13 mouse cellular contexts compared by ENCODE assay signal in the genomic region with DNA sequence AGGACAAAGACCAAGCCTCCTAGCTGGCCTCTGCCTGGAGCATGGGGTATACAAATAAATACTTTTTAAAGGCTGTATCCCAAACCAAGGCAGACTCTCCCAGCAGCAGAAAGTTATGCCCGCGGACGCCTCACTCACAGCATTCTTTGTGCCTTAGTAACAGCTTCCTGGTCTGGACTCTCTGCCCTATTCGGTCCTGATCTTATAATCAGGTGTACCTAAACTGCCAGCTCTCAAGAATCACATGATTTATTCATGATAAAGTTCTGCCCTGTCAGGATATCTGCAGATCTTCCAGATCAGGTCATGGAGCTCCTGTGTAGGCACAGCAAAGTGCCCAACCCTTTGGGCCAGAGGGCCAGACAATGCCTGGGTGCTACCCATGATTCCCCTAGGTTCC. TPM values are rescaled to one million over a fixed set of nuclear protein-coding genes. Genes with fewer than 3 reads are reported as not detected.
A peak's percentile ranks its signal among the peaks of the same experiment; 100 is the strongest.
DNase-seq lines count a peak whose midpoint lies in the region; ATAC-seq and TF ChIP-seq lines count a peak whose summit lies in the region.
"Had no signal": no experiment of that assay in that cellular context is flagged by ENCODE, and none has a peak within 500 bp of the region (broad histone marks: within the 10 kb centered on the region; RNA-seq: fewer than 3 reads in every experiment).

No protein-coding gene starts in this region.

- peak overlapping the region; percentile 46 for H3K4me2 ChIP-seq in lung, embryonic 16.5 days (ENCODE audit: low read depth, low read length)
- H3K4me2 ChIP-seq in embryonic facial prominence, embryonic 15.5 days (replicated peaks), result no peak overlapping the region
- peak overlapping the region; percentile 84 for H3K4me2 ChIP-seq in stomach, embryonic 16.5 days (ENCODE audit: low read depth, low read length)
- H3K4me2 ChIP-seq in hindbrain, embryonic 13.5 days, result no peak overlapping the region
- no peak overlapping the region for H3K4me2 ChIP-seq in heart, embryonic 12.5 days

- no peak for DNase-seq in lung, adult 2 months
- DNase-seq in kidney, postnatal 14 days, result peak; percentile 22
- DNase-seq: adrenal gland, postnatal 36 days; heart, postnatal 14 days; layer of hippocampus, adult 9-11 months; right cerebral cortex, adult 18-20 months; thymus, postnatal 14 days had no signal

- peak overlapping the region; percentile 96 for H3K27ac ChIP-seq in lung, embryonic 16.5 days (ENCODE audit: low read length)
- peak overlapping the region; percentile 39; the same call in 1 of the 2 replicates for H3K27ac ChIP-seq in embryonic facial prominence, embryonic 15.5 days (replicated peaks)
- peak overlapping the region; percentile 97 for H3K27ac ChIP-seq in stomach, embryonic 16.5 days (ENCODE audit: low read length)
- H3K27ac ChIP-seq in hindbrain, embryonic 13.5 days, result no peak overlapping the region
- no peak overlapping the region for H3K27ac ChIP-seq in heart, embryonic 12.5 days (ENCODE audit: poor library complexity, severe bottlenecking)
- H3K27ac ChIP-seq: hindbrain, postnatal 0 days had no signal

- 0 out of 2 replicates have a peak, but pooled peaks cover 5% of the 10 kb centered on the region for H3K4me1 ChIP-seq in lung, embryonic 16.5 days (replicated peaks; ENCODE audit: control insufficient read depth, insufficient read depth, low read length)
- H3K4me1 ChIP-seq in lung, adult 2 months (ENCODE audit: control insufficient read depth, insufficient read depth, low read length), result 0 out of 2 replicates have a peak, but pooled peaks cover 2% of the 10 kb centered on the region
- peaks cover 14% of the 10 kb centered on the region for H3K4me1 ChIP-seq in embryonic facial prominence, embryonic 15.5 days
- H3K4me1 ChIP-seq in stomach, embryonic 16.5 days (ENCODE audit: control insufficient read depth, insufficient read depth, low read length), result peaks cover 2% of the 10 kb centered on the region; the same call in 1 of the 2 replicates
- H3K4me1 ChIP-seq in hindbrain, embryonic 13.5 days (replicated peaks), result peaks cover 17% of the 10 kb centered on the region
- peaks cover 16% of the 10 kb centered on the region for H3K4me1 ChIP-seq in heart, embryonic 12.5 days (replicated peaks)

- H3K9ac ChIP-seq in lung, embryonic 16.5 days (ENCODE audit: low read length), result peak overlapping the region; percentile 42
- H3K9ac ChIP-seq in embryonic facial prominence, embryonic 15.5 days, result no peak overlapping the region
- peak overlapping the region; percentile 50 for H3K9ac ChIP-seq in stomach, embryonic 16.5 days (ENCODE audit: low read length)
- no peak overlapping the region for H3K9ac ChIP-seq in hindbrain, embryonic 13.5 days
- H3K9ac ChIP-seq in heart, embryonic 12.5 days, result no peak overlapping the region

- WGBS in lung, embryonic 16.5 days, result 41% methylated on average over 4 of the region's 4 CpGs
- 52% methylated on average over 4 of the region's 4 CpGs for WGBS in lung, adult 2 months
- WGBS in embryonic facial prominence, embryonic 15.5 days, result 61% methylated on average over 4 of the region's 4 CpGs
- WGBS in stomach, embryonic 16.5 days, result 40% methylated on average over 4 of the region's 4 CpGs
- WGBS in hindbrain, embryonic 13.5 days, result 75% methylated on average over 4 of the region's 4 CpGs
- 56% methylated on average over 4 of the region's 4 CpGs for WGBS in heart, embryonic 12.5 days

- ATAC-seq in lung, embryonic 16.5 days (ENCODE audit: low read depth), result no peak
- ATAC-seq in embryonic facial prominence, embryonic 15.5 days (ENCODE audit: insufficient number of reproducible peaks, low FRiP score, low TSS enrichment, low read depth), result no peak
- ATAC-seq in stomach, embryonic 16.5 days (ENCODE audit: insufficient read depth, low FRiP score), result no peak
- ATAC-seq in hindbrain, embryonic 13.5 days (ENCODE audit: low FRiP score), result no peak
- ATAC-seq in heart, embryonic 12.5 days (ENCODE audit: insufficient number of reproducible peaks, low FRiP score), result no peak
- ATAC-seq: hindbrain, postnatal 0 days had no signal

- TF ChIP-seq CTCF in lung, adult 2 months (IDR thresholded peaks at IDR 0.05; ENCODE audit: insufficient read depth, low read length), result no peak

- H3K4me3 ChIP-seq in lung, embryonic 16.5 days (ENCODE audit: low read length), result peak overlapping the region; percentile 8; the same call in 1 of the 2 replicates
- H3K4me3 ChIP-seq in lung, adult 2 months (replicated peaks; ENCODE audit: extremely low read depth, low read depth, low read length), result no peak overlapping the region
- no peak overlapping the region for H3K4me3 ChIP-seq in embryonic facial prominence, embryonic 15.5 days (replicated peaks)
- H3K4me3 ChIP-seq in stomach, embryonic 16.5 days (replicated peaks; ENCODE audit: low read length), result peak overlapping the region; percentile 25
- no peak overlapping the region for H3K4me3 ChIP-seq in hindbrain, embryonic 13.5 days
- no peak overlapping the region for H3K4me3 ChIP-seq in heart, embryonic 12.5 days

- peaks cover 8% of the 10 kb centered on the region for H3K27me3 ChIP-seq in lung, embryonic 16.5 days (ENCODE audit: control insufficient read depth, insufficient read depth, low read depth, low read length)
- H3K27me3 ChIP-seq in embryonic facial prominence, embryonic 15.5 days, result 0 out of 2 replicates have a peak, but pooled peaks cover 3% of the 10 kb centered on the region
- no peaks in the 10 kb centered on the region for H3K27me3 ChIP-seq in stomach, embryonic 16.5 days (ENCODE audit: control insufficient read depth, insufficient read depth, low read length)
- 0 out of 2 replicates have a peak, but pooled peaks cover 6% of the 10 kb centered on the region for H3K27me3 ChIP-seq in hindbrain, embryonic 13.5 days
- H3K27me3 ChIP-seq in heart, embryonic 12.5 days (replicated peaks), result peaks cover 71% of the 10 kb centered on the region

- H3K9me3 ChIP-seq in lung, embryonic 16.5 days (ENCODE audit: control insufficient read depth, low read length), result no peaks in the 10 kb centered on the region
- no peaks in the 10 kb centered on the region for H3K9me3 ChIP-seq in embryonic facial prominence, embryonic 15.5 days (replicated peaks)
- H3K9me3 ChIP-seq in stomach, embryonic 16.5 days (replicated peaks; ENCODE audit: control insufficient read depth, low read length), result no peaks in the 10 kb centered on the region
- H3K9me3 ChIP-seq in hindbrain, embryonic 13.5 days, result no peaks in the 10 kb centered on the region
- no peaks in the 10 kb centered on the region for H3K9me3 ChIP-seq in heart, embryonic 12.5 days (replicated peaks)

- no peaks in the 10 kb centered on the region for H3K36me3 ChIP-seq in lung, embryonic 16.5 days (ENCODE audit: control insufficient read depth, insufficient read depth, low read length)
- H3K36me3 ChIP-seq in embryonic facial prominence, embryonic 15.5 days, result no peaks in the 10 kb centered on the region
- H3K36me3 ChIP-seq in stomach, embryonic 16.5 days (ENCODE audit: control insufficient read depth, insufficient read depth, low read length), result no peaks in the 10 kb centered on the region
- peaks cover 5% of the 10 kb centered on the region; the same call in 1 of the 2 replicates for H3K36me3 ChIP-seq in hindbrain, embryonic 13.5 days
- no peaks in the 10 kb centered on the region for H3K36me3 ChIP-seq in heart, embryonic 12.5 days

- no peak for TF ChIP-seq POLR2A in lung, adult 2 months (IDR thresholded peaks at IDR 0.05; ENCODE audit: borderline replicate concordance, extremely low read depth, low read depth, low read length)

RNA-seq across cellular contexts. Expression of gene Cgn, which starts 3.4 kb away (rescaled TPM):
- 33.6 and 37.7 TPM in 2 replicates for polyA plus RNA-seq in lung, embryonic 16.5 days (2015; fragmentation: Nextera tagmentation; extraction: Ambion mirVana)
- polyA plus RNA-seq in lung, adult 2 months (2012; rRNA removed), result 18.8 and 27.8 TPM in 2 replicates
- 10.1 and 12.6 TPM in 2 replicates for polyA plus RNA-seq in embryonic facial prominence, embryonic 15.5 days (2015; fragmentation: Nextera tagmentation; extraction: Ambion mirVana)
- 47.9 and 54.0 TPM in 2 replicates for polyA plus RNA-seq in stomach, embryonic 16.5 days (2015; fragmentation: Nextera tagmentation; extraction: Ambion mirVana)
- 7.4 and 7.6 TPM in 2 replicates for polyA plus RNA-seq in hindbrain, embryonic 13.5 days (2015; fragmentation: Nextera tagmentation; extraction: Ambion mirVana)
- 2.1 and 2.4 TPM in 2 replicates for polyA plus RNA-seq in heart, embryonic 12.5 days (2016; fragmentation: Nextera tagmentation; extraction: Ambion mirVana)

RNA-seq across cellular contexts. Expression of gene Pogz, which starts 54.4 kb away (rescaled TPM):
- polyA plus RNA-seq in lung, embryonic 16.5 days (2015; fragmentation: Nextera tagmentation; extraction: Ambion mirVana), result 14.6 and 16.9 TPM in 2 replicates
- 26.1 and 28.1 TPM in 2 replicates for polyA plus RNA-seq in lung, adult 2 months (2012; rRNA removed)
- 15.3 and 16.4 TPM in 2 replicates for polyA plus RNA-seq in embryonic facial prominence, embryonic 15.5 days (2015; fragmentation: Nextera tagmentation; extraction: Ambion mirVana)
- 12.4 and 13.6 TPM in 2 replicates for polyA plus RNA-seq in stomach, embryonic 16.5 days (2015; fragmentation: Nextera tagmentation; extraction: Ambion mirVana)
- 22.7 and 23.4 TPM in 2 replicates for polyA plus RNA-seq in hindbrain, embryonic 13.5 days (2015; fragmentation: Nextera tagmentation; extraction: Ambion mirVana)
- polyA plus RNA-seq in heart, embryonic 12.5 days (2016; fragmentation: Nextera tagmentation; extraction: Ambion mirVana), result 12.3 and 12.8 TPM in 2 replicates

Comparison
In these comparisons a context has a peak if more than half of its experiments do, and no peak if none do; other contexts are left out.
1. H3K4me3 ChIP-seq: peak in lung, embryonic 16.5 days (single experiment) and stomach, embryonic 16.5 days (single experiment); none in lung, adult 2 months (single experiment), embryonic facial prominence, embryonic 15.5 days (single experiment), hindbrain, embryonic 13.5 days (single experiment) and heart, embryonic 12.5 days (single experiment).
2. H3K27ac ChIP-seq: peak in lung, embryonic 16.5 days (single experiment), embryonic facial prominence, embryonic 15.5 days (single experiment) and stomach, embryonic 16.5 days (single experiment); none in hindbrain, embryonic 13.5 days (single experiment) and heart, embryonic 12.5 days (single experiment).
3. H3K4me2 ChIP-seq: peak in lung, embryonic 16.5 days (single experiment) and stomach, embryonic 16.5 days (single experiment); none in embryonic facial prominence, embryonic 15.5 days (single experiment), hindbrain, embryonic 13.5 days (single experiment) and heart, embryonic 12.5 days (single experiment).
4. H3K9ac ChIP-seq: peak in lung, embryonic 16.5 days (single experiment) and stomach, embryonic 16.5 days (single experiment); none in embryonic facial prominence, embryonic 15.5 days (single experiment), hindbrain, embryonic 13.5 days (single experiment) and heart, embryonic 12.5 days (single experiment).